Mouse (Mus musculus): ENCODE results near the gene Atf2. TPM values are rescaled to one million over a fixed set of nuclear protein-coding genes. Genes with fewer than 3 reads are reported as not detected.

The Atf2 gene
- total RNA-seq (2014; fragmentation: Nextera tagmentation) (201 and 220 TPM in 2 replicates), total RNA-seq (2017) (50.2 and 69.8 TPM in 2 replicates), polyA plus RNA-seq (2012) (10.8 and 14.4 TPM in 2 replicates)

GRCm38 (mm10) chr2:73892464-73893296, at the start of gene Atf2:
Gene Atf2 (minus strand): TSS chr2:73892639.
- H3K9me3 ChIP-seq (replicated peaks): no peaks in the 10 kb centered on the region

GRCm38 (mm10) chr2:73941281-73941680, 48.8 kb upstream of the Atf2 start:
- TF ChIP-seq POLR2AphosphoS5 (IDR thresholded peaks at IDR 0.05; ENCODE audit: insufficient replicate concordance, low read depth, low read length): no peak
- DNase-seq (ENCODE audit: low spot score): no peak
- peaks cover 3% of the 10 kb centered on the region; the same call in 1 of the 2 replicates for H3K4me1 ChIP-seq (ENCODE audit: insufficient read depth, low read depth, low read length)
- no peak overlapping the region for H3K4me3 ChIP-seq (ENCODE audit: low read depth, low read length)
- no peaks in the 10 kb centered on the region for H3K9me3 ChIP-seq (replicated peaks)
- peaks cover 3% of the 10 kb centered on the region for H3K27me3 ChIP-seq (ENCODE audit: insufficient read depth, low read length)
- no peak for ATAC-seq (ENCODE audit: extremely low read depth, insufficient number of reproducible peaks, low FRiP score, poor library complexity, severe bottlenecking)
- H3K36me3 ChIP-seq (replicated peaks): no peaks in the 10 kb centered on the region

More at GRCm38 (mm10) chr2:73892464-73893296, at the start of gene Atf2:
- Histone ChIP-seq H3K4me1 (ENCODE audit: insufficient read depth, low read depth, low read length) (peaks cover 10% of the 10 kb centered on the region), H3K4me3 (ENCODE audit: low read depth, low read length) (peak within 1 kb of the TSS; percentile 100), H3K36me3 (replicated peaks) (peaks cover 8% of the 10 kb centered on the region), H3K27me3 (ENCODE audit: insufficient read depth, low read length) (no peaks in the 10 kb centered on the region)
- ATAC-seq (ENCODE audit: extremely low read depth, insufficient number of reproducible peaks, low FRiP score, poor library complexity, severe bottlenecking): peak; percentile 89
- peak; percentile 89 for DNase-seq (ENCODE audit: low spot score)
- no peak for TF ChIP-seq GATA1 (IDR thresholded peaks at IDR 0.05; ENCODE audit: borderline replicate concordance, low read length)
- TF ChIP-seq POLR2AphosphoS5 (IDR thresholded peaks at IDR 0.05; ENCODE audit: insufficient replicate concordance, low read depth, low read length): no peak; the same call in 1 of the 2 replicates
- TF ChIP-seq GATA2 (IDR thresholded peaks at IDR 0.05; ENCODE audit: borderline replicate concordance, low read depth, low read length): no peak
- no peak for TF ChIP-seq CTCF (IDR thresholded peaks at IDR 0.05; ENCODE audit: low read depth, low read length)
- no peak for TF ChIP-seq TAL1 (conservative IDR thresholded peaks at IDR 0.05; ENCODE audit: low read depth, low read length)

GRCm38 (mm10) chr2:73940471-73940870, 48.0 kb upstream of the Atf2 start:
- peaks cover 3% of the 10 kb centered on the region; the same call in 1 of the 2 replicates for H3K4me1 ChIP-seq (ENCODE audit: insufficient read depth, low read depth, low read length)
- TF ChIP-seq TAL1 (conservative IDR thresholded peaks at IDR 0.05; ENCODE audit: low read depth, low read length) (no peak), POLR2AphosphoS5 (IDR thresholded peaks at IDR 0.05; ENCODE audit: insufficient replicate concordance, low read depth, low read length) (no peak), CTCF (IDR thresholded peaks at IDR 0.05; ENCODE audit: low read depth, low read length) (no peak), GATA2 (IDR thresholded peaks at IDR 0.05; ENCODE audit: borderline replicate concordance, low read depth, low read length) (no peak), GATA1 (IDR thresholded peaks at IDR 0.05; ENCODE audit: borderline replicate concordance, low read length) (no peak)

GRCm38 (mm10) chr2:73938896-73939295, 46.5 kb upstream of the Atf2 start:
- ATAC-seq (ENCODE audit: extremely low read depth, insufficient number of reproducible peaks, low FRiP score, poor library complexity, severe bottlenecking) (no peak), DNase-seq (ENCODE audit: low spot score) (no peak)
- peaks cover 3% of the 10 kb centered on the region; the same call in 1 of the 2 replicates for H3K4me1 ChIP-seq (ENCODE audit: insufficient read depth, low read depth, low read length)
- H3K4me3 ChIP-seq (ENCODE audit: low read depth, low read length): no peak overlapping the region
- H3K9me3 ChIP-seq (replicated peaks): no peaks in the 10 kb centered on the region
- no peaks in the 10 kb centered on the region for H3K36me3 ChIP-seq (replicated peaks)
- H3K27me3 ChIP-seq (ENCODE audit: insufficient read depth, low read length): no peaks in the 10 kb centered on the region; the same call in 1 of the 2 replicates
- TF ChIP-seq TAL1 (conservative IDR thresholded peaks at IDR 0.05; ENCODE audit: low read depth, low read length) (no peak), CTCF (IDR thresholded peaks at IDR 0.05; ENCODE audit: low read depth, low read length) (no peak), POLR2AphosphoS5 (IDR thresholded peaks at IDR 0.05; ENCODE audit: insufficient replicate concordance, low read depth, low read length) (no peak), GATA1 (IDR thresholded peaks at IDR 0.05; ENCODE audit: borderline replicate concordance, low read length) (no peak), GATA2 (IDR thresholded peaks at IDR 0.05; ENCODE audit: borderline replicate concordance, low read depth, low read length) (no peak)

More at GRCm38 (mm10) chr2:73940471-73940870, 48.0 kb upstream of the Atf2 start:
- DNase-seq (ENCODE audit: low spot score) (no peak), ATAC-seq (ENCODE audit: extremely low read depth, insufficient number of reproducible peaks, low FRiP score, poor library complexity, severe bottlenecking) (no peak)
- H3K27me3 ChIP-seq (ENCODE audit: insufficient read depth, low read length): no peaks in the 10 kb centered on the region; the same call in 1 of the 2 replicates
- H3K36me3 ChIP-seq (replicated peaks): no peaks in the 10 kb centered on the region
- H3K9me3 ChIP-seq (replicated peaks): no peaks in the 10 kb centered on the region
- H3K4me3 ChIP-seq (ENCODE audit: low read depth, low read length): no peak overlapping the region

DNA sequence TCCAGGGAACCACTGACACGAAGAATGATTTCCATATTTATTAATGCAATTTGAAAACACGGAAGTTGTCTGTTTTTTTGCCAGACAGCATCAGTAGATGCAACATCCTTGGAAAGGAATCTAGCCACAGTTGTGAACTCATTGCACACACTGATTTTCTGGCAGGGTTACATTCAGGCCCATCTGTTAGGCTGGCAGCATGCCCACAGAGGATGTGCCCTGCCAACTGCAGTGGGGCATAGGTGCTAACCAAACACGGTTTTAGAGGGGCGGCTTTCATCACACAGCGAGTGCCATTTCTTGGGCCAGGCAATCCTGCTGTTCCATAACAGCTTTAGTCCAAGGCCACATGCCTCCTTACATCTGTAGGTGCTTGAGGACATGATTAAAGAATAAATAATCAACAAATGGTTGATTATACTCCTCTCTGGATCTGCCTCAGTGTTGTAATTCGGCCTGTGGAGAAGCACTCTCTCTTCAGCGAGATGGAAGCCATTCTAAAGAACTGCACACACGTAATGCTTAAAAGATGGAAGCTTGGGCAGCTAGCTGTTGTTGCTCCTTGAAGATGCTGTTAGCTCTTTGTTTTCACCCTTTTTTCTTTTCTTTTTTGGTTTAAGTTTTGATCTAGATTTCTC, 40.4 kb upstream of the Atf2 start:
- TF ChIP-seq POLR2AphosphoS5 (IDR thresholded peaks at IDR 0.05; ENCODE audit: insufficient replicate concordance, low read depth, low read length): no peak
- TF ChIP-seq TAL1 (conservative IDR thresholded peaks at IDR 0.05; ENCODE audit: low read depth, low read length): no peak
- ATAC-seq (ENCODE audit: extremely low read depth, insufficient number of reproducible peaks, low FRiP score, poor library complexity, severe bottlenecking) (no peak), DNase-seq (ENCODE audit: low spot score) (no peak)
- Histone ChIP-seq H3K4me3 (ENCODE audit: low read depth, low read length) (no peak overlapping the region), H3K4me1 (ENCODE audit: insufficient read depth, low read depth, low read length) (no peaks in the 10 kb centered on the region), H3K27me3 (ENCODE audit: insufficient read depth, low read length) (peaks cover 18% of the 10 kb centered on the region), H3K9me3 (replicated peaks) (no peaks in the 10 kb centered on the region), H3K36me3 (replicated peaks) (no peaks in the 10 kb centered on the region)

- DNase-seq (ENCODE audit: low spot score): no peak
- no peak for ATAC-seq (ENCODE audit: extremely low read depth, insufficient number of reproducible peaks, low FRiP score, poor library complexity, severe bottlenecking)
- Histone ChIP-seq H3K4me1 (ENCODE audit: insufficient read depth, low read depth, low read length) (peaks cover 3% of the 10 kb centered on the region), H3K27me3 (ENCODE audit: insufficient read depth, low read length) (peaks cover 28% of the 10 kb centered on the region), H3K36me3 (replicated peaks) (no peaks in the 10 kb centered on the region), H3K9me3 (replicated peaks) (no peaks in the 10 kb centered on the region), H3K4me3 (ENCODE audit: low read depth, low read length) (no peak overlapping the region)
- no peak for TF ChIP-seq GATA2 (IDR thresholded peaks at IDR 0.05; ENCODE audit: borderline replicate concordance, low read depth, low read length)
- no peak for TF ChIP-seq CTCF (IDR thresholded peaks at IDR 0.05; ENCODE audit: low read depth, low read length)
- TF ChIP-seq TAL1 (conservative IDR thresholded peaks at IDR 0.05; ENCODE audit: low read depth, low read length): no peak
- no peak for TF ChIP-seq POLR2AphosphoS5 (IDR thresholded peaks at IDR 0.05; ENCODE audit: insufficient replicate concordance, low read depth, low read length)
- no peak for TF ChIP-seq GATA1 (IDR thresholded peaks at IDR 0.05; ENCODE audit: borderline replicate concordance, low read length)
Observed at GRCm38 (mm10) chr2:73927711-73928110, 35.3 kb upstream of the Atf2 start.
